Mouse (Mus musculus) limb, embryonic 10.5 days (tissue): ENCODE results near the gene Pip4p1. TPM values are rescaled to one million over a fixed set of nuclear protein-coding genes. Genes with fewer than 3 reads are reported as not detected.
"Not testable (repeated sequence)": the region's sequence is repeated elsewhere in the genome, so short reads cannot be mapped to it uniquely, and the experiment has no call there.

Experiments
- DNase-seq: peaks from one replicate; pipeline ENCODE4 v3.0.0-alpha.2; 2017; ENCODE audit warnings: low spot score
- H3K27ac ChIP-seq: fragments of 300-500 bp; sonication (generic); 2 replicates; pipeline ENCODE4 v1.5.1; 2016; ENCODE audit warnings: mild to moderate bottlenecking
- H3K27me3 ChIP-seq: fragments of 300-500 bp; sonication (generic); 2 replicates; pipeline ENCODE4 v1.6.1; 2016; ENCODE audit warnings: low read depth, mild to moderate bottlenecking; ENCODE audit not compliant: poor library complexity, severe bottlenecking
- H3K36me3 ChIP-seq: fragments of 300-500 bp; sonication (generic); 2 replicates; pipeline ENCODE4 v1.6.1; 2016; ENCODE audit warnings: mild to moderate bottlenecking, moderate library complexity
- H3K4me1 ChIP-seq: fragments of 300-500 bp; sonication (generic); 2 replicates; pipeline ENCODE4 v1.6.1; 2016
- H3K4me3 ChIP-seq: fragments of 300-500 bp; sonication (generic); 2 replicates; pipeline ENCODE4 v1.5.1; 2016; ENCODE audit warnings: mild to moderate bottlenecking, moderate library complexity
- H3K9me3 ChIP-seq: fragments of 300-500 bp; sonication (generic); replicated peaks from 2 replicates; pipeline ENCODE4 v1.6.1; 2016; ENCODE audit warnings: mild to moderate bottlenecking
- WGBS: fragments of 180-500 bp; shearing (Covaris S2); methylation state at CpG from one replicate; pipeline ENCODE4 v1.1.7; 2016; 5-methylcytosine and 5-hydroxymethylcytosine counted together
- polyA plus RNA-seq: library from polyadenylated mRNA; unstranded; fragments of >200 nt; fragmentation: Nextera tagmentation; extraction: Ambion mirVana; gene quantifications from 2 replicates; pipeline ENCODE4 v1.2.1, GENCODE M21; 2016

Gene Pip4p1
- polyA plus RNA-seq, 1 experiment from 2014 or later: 51.9 TPM

DNA sequence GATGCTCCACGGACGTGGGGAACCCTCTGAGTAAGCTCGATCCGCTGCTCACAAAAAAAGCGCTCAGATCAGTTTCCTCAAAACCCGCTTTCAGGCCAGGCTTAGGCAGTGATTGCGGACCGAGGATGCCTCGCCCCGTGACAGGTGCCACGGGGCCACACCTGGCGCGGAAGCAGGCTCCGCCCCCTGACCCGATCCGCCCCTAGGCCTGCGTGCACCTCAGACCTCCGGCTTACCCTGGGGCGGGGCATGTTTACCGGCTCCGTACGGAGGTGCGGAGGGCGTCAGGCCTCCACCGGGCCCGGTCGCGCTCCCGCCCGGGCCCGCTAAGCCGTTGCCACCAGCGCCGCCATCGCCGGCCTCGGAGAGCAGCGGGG, 291 bp downstream of the Pip4p1 start:
- H3K4me3 ChIP-seq: peak overlapping the region; percentile 85
- H3K4me1 ChIP-seq: peaks cover 35% of the 10 kb centered on the region
- under 1% methylated on average over 34 of the region's 38 CpGs for WGBS
- H3K27me3 ChIP-seq: no peaks in the 10 kb centered on the region
- H3K9me3 ChIP-seq: no peaks in the 10 kb centered on the region
- peaks cover 39% of the 10 kb centered on the region for H3K36me3 ChIP-seq
- no peak for DNase-seq
- peak overlapping the region; percentile 92 for H3K27ac ChIP-seq

DNA sequence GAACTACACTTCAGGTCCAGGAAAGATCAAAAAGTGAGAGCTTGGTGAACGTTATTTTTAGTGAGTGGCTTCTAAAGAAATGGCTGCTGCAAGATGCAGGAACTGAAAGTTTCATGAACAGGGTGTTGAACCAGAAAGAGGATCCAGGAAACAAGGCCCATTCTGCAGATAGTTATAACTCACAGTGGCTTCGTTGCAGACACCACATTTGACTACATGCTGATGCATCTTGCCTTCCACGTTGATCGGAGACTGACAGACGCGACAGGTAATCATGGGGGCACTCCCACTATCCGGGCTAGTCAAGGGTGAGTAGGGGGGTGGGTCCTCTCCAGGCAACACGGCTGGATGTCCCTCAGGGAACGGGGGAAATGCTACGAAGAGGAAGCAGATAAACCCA, 705 bp downstream of the Pip4p1 start:
- H3K27ac ChIP-seq: peak overlapping the region; percentile 92
- peaks cover 35% of the 10 kb centered on the region for H3K4me1 ChIP-seq
- 18% methylated on average over 10 of the region's 10 CpGs for WGBS
- H3K4me3 ChIP-seq: peak overlapping the region; percentile 85
- peaks cover 39% of the 10 kb centered on the region for H3K36me3 ChIP-seq
- no peak for DNase-seq
- no peaks in the 10 kb centered on the region for H3K9me3 ChIP-seq
- H3K27me3 ChIP-seq: no peaks in the 10 kb centered on the region

- no peak for DNase-seq
- Histone ChIP-seq H3K36me3 (peaks cover 39% of the 10 kb centered on the region), H3K4me3 (no peak overlapping the region), H3K4me1 (peaks cover 40% of the 10 kb centered on the region), H3K27ac (no peak overlapping the region), H3K9me3 (no peaks in the 10 kb centered on the region), H3K27me3 (no peaks in the 10 kb centered on the region)
- WGBS: 71% methylated on average over 3 of the region's 3 CpGs
Observed at GRCm38 (mm10) chr14:50927366-50927765, 3.3 kb downstream of the Pip4p1 start.

GRCm38 (mm10) chr14:50925111-50925920, 5.3 kb downstream of the Pip4p1 start:
- Histone ChIP-seq H3K27me3 (no peaks in the 10 kb centered on the region), H3K9me3 (no peaks in the 10 kb centered on the region), H3K27ac (peak overlapping the region; percentile 95), H3K4me1 (peaks cover 31% of the 10 kb centered on the region), H3K36me3 (peaks cover 45% of the 10 kb centered on the region), H3K4me3 (peak overlapping the region; percentile 87)
- WGBS: 2% methylated on average over 38 of the region's 38 CpGs
- DNase-seq: peak; percentile 41

GRCm38 (mm10) chr14:50924281-50925064, 6.2 kb downstream of the Pip4p1 start, which contains the start of the genes Osgep and Apex1:
Gene Osgep, minus strand, starts transcription at chr14:50924893.
Gene Apex1, plus strand, starts transcription at chr14:50924968.
- H3K4me3 ChIP-seq: peak within 1 kb of the TSS; percentile 87
- WGBS: under 1% methylated on average over 57 of the region's 57 CpGs

DNA sequence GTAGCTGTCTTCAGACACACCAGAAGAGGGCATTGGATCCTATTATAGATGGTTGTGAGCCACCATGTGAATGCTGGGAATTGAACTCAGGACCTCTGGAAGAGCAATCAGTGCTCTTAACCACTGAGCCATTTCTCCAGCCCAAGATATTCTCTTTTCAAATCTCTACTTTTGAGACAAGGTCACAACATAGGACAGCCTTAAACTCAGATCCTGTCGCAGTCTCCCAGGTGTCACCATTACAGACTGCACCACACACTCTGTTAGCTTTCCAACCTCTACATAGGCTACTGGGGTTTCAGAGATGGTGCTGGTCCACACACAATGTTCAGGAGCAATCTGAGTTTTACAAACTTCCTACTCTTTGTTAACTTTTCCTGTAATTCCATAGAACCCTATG, 7.2 kb downstream of the Pip4p1 start:
- H3K27ac ChIP-seq: peak overlapping the region; percentile 95; the same call in 1 of the 2 replicates
- H3K9me3 ChIP-seq, H3K27me3 ChIP-seq, DNase-seq: not testable (repeated sequence)
- 73% methylated on average over 1 of the region's 1 CpGs for WGBS
- peaks cover 19% of the 10 kb centered on the region for H3K4me1 ChIP-seq
- H3K36me3 ChIP-seq: peaks cover 52% of the 10 kb centered on the region
- H3K4me3 ChIP-seq: peak overlapping the region; percentile 87

More at GRCm38 (mm10) chr14:50924281-50925064, 6.2 kb downstream of the Pip4p1 start, which contains the start of the genes Osgep and Apex1:
- peak; percentile 98 for DNase-seq
- Histone ChIP-seq H3K27ac (peak within 1 kb of the TSS; percentile 95), H3K4me1 (peaks cover 23% of the 10 kb centered on the region), H3K36me3 (peaks cover 52% of the 10 kb centered on the region), H3K27me3 (no peaks in the 10 kb centered on the region), H3K9me3 (no peaks in the 10 kb centered on the region)

DNA sequence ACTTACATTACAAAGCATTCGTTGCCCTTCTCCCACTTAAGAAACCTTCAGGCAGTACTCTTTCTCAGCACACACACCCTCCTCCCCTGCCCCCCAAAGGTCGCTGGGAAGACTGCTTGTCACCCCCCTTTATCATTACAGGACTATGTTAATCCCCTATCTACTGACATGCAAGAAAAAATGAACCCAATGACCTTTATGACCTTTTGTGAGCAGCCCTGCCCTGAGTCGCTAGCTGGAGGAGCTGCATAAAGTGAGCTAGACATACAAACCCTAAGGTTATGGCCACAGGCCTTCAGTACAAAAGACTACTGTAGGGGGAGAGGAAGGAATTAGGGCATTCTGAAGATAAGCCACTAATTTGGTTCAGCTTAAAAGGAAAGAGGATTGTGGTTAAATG, 19.3 kb downstream of the Pip4p1 start:
- DNase-seq: no peak
- Histone ChIP-seq H3K27me3 (no peaks in the 10 kb centered on the region), H3K9me3 (no peaks in the 10 kb centered on the region), H3K4me1 (no peaks in the 10 kb centered on the region), H3K27ac (no peak overlapping the region), H3K4me3 (no peak overlapping the region), H3K36me3 (peaks cover 58% of the 10 kb centered on the region)
- WGBS: 65% methylated on average over 3 of the region's 3 CpGs

- no peak overlapping the region for H3K27ac ChIP-seq
- H3K4me1 ChIP-seq: peaks cover 8% of the 10 kb centered on the region
- no peak for DNase-seq
- no peaks in the 10 kb centered on the region for H3K27me3 ChIP-seq
- no peaks in the 10 kb centered on the region for H3K9me3 ChIP-seq
- H3K36me3 ChIP-seq: peaks cover 27% of the 10 kb centered on the region
- H3K4me3 ChIP-seq: no peak overlapping the region
- 84% methylated on average over 4 of the region's 4 CpGs for WGBS
Observed at GRCm38 (mm10) chr14:50908126-50908525, 22.5 kb downstream of the Pip4p1 start.

DNA sequence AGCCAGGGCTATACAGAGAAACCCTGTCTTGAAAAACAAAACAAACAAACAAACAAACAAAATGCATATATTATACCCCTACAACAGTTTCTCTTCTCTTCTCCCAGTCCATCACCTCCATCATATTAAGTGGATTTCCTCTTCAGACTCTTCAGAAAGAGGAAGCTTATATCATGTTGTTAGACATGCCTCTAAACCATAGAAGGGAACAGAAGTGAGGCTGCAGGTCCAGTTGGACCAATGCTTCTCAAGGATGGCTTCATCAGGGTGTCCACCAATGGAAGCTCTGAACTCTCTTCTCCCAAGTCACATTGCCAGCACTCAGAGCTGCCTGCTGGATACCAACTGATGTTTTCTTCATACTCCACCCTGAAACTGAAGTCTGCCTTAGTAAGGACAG, 25.3 kb downstream of the Pip4p1 start:
- H3K4me1 ChIP-seq, H3K36me3 ChIP-seq, H3K4me3 ChIP-seq, H3K27me3 ChIP-seq, H3K27ac ChIP-seq, H3K9me3 ChIP-seq, DNase-seq: not testable (repeated sequence)

DNA sequence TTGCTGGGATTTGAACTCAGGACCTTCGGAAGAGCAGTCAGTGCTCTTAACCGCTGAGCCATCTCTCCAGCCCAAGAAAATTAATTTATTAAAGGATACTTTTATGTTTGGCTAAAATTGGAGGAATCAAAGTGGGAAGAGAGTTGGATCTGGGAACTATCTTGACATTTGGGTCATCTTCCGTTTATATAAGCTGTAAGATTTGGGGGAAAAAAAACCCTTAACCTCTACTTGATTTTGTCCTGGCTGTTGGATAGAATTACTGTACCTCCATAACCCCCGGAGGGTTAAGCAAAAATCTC, 25.9 kb downstream of the Pip4p1 start:
- Histone ChIP-seq H3K27ac (no peak overlapping the region), H3K27me3 (no peaks in the 10 kb centered on the region), H3K4me1 (peaks cover 8% of the 10 kb centered on the region), H3K36me3 (no peaks in the 10 kb centered on the region), H3K9me3 (no peaks in the 10 kb centered on the region), H3K4me3 (no peak overlapping the region)
- no peak for DNase-seq
- WGBS: 87% methylated on average over 4 of the region's 4 CpGs

DNA sequence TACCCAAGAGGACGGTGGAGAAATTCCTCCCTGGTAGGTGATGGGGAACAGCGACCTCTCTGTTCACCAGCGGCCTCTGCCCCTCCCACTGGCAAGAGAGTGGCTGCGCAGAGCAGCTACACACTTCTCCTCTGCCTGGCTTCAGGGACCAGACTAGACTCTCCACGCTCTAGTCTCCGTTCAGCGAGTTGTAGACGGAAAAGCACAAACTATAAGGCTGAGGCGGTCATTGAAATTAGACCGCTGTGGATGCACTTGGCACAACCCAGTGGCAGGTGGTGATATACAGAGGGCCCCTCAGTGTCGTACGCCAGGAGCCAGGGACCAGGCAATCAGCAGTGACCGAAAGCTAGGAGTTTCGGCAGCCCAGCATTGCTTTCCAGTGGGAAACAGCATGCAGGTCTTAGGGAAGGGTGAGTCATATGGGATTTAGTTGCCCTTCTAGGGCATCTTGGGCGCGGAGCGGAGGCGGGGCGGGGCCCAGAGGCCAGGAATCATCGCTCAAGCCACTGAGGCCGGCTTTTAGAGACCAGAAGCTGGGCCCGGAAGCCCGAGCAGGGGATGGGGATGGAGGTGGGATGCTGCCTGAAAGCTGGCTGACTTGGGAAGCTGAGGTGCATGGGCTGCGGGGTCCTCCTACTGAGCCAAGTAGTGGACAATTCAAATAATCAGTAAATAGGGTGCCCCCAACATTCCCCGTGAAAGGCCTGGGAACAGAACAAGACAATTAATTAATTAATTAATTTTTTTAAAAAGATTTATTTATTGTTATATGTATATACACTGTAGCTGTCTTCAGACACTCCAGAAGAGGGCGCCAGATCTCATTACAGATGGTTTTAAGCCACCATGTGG, 26.5 kb downstream of the Pip4p1 start:
- Histone ChIP-seq H3K4me1 (peaks cover 8% of the 10 kb centered on the region), H3K27ac (peak overlapping the region; percentile 66; the same call in 1 of the 2 replicates), H3K27me3 (no peaks in the 10 kb centered on the region), H3K36me3 (no peaks in the 10 kb centered on the region), H3K4me3 (peak overlapping the region; percentile 53), H3K9me3 (no peaks in the 10 kb centered on the region)
- peak; percentile 66 for DNase-seq
- 4% methylated on average over 26 of the region's 26 CpGs for WGBS

DNA sequence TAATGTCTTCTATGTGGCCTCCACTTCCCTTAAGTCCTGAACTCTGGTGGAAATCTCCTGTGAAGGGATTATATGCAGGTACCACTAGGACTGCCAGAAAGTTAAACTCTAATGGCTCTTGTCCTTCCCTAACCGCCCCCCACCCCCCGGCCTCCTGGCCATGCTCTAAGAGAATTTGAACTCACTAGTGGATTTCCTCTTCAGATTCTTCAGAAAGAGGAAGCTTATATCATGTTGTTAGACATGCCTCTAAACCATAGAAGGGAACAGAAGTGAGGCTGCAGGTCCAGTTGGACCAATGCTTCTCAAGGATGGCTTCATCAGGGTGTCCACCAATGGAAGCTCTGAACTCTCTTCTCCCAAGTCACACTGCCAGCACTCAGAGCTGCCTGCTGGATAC, 32.7 kb downstream of the Pip4p1 start:
- DNase-seq, H3K9me3 ChIP-seq, H3K4me3 ChIP-seq, H3K36me3 ChIP-seq, H3K27ac ChIP-seq: not testable (repeated sequence)
- WGBS: 98% methylated on average over 2 of the region's 2 CpGs
- Histone ChIP-seq H3K4me1 (peaks cover 13% of the 10 kb centered on the region), H3K27me3 (peaks cover 32% of the 10 kb centered on the region)
